Mouse (Mus musculus): ENCODE measurements around the gene Hist1h2ac.
"Not testable (repeated sequence)": the region's sequence is repeated elsewhere in the genome, so short reads cannot be mapped to it uniquely, and the experiment has no call there.

Gene Hist1h2ac

DNA sequence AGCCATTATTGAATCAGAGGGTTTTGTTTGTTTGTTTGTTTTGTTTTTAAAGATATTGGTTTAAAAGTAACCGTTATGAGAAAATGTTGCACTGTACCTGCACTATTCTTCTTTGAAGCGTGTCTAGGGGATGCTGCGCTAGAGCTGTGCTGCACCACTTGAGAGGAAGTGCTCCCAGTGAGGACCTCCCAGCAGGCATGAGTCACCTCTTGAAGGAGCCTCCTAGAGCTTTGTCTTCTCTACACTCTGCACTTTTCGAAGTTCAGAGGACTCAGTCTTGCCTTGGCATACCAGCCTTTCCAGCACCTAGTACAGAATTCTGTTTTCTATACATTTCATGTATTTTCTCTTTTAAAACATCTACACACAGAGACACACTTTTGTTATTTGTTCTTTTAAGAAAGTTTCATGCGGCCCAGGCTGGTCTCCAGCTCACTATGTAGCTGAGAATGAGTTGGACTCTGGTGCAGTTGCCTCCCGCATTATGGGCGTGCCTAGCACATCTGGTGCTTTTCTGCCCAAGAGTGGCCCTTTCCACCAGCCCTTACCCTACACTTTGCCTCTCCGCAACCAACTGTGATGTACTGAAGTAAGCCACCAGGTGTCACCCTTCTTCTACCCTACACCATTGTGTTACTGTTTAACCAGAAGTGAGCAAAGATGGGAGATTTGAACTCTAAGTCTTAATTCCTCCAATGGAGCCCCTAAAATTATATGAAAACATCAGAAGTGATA is 17.2 kb upstream of the Hist1h2ac start:
- peak; percentile 58 for DNase-seq (ENCODE audit: low read depth, low spot score)

DNA sequence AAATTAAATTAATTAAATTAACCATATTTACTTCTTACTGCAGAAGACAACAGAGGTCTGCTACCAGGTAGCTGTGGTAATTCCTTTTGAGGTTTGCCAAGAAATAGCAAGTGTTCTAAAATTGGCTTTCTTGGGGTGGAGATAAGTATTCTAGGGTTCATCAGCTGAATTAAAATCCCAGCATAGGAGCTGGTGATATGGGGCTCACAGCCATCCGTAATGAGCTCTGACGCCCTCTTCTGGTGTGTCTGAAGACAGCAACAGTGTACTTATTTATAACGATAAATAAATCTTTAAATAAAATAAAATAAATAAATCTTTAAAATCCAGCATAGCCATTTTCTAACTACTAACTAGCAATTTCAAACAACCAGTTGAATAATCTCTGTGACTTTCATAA is 16.0 kb upstream of the Hist1h2ac start:
- DNase-seq (ENCODE audit: low read depth, low spot score): no peak

DNA sequence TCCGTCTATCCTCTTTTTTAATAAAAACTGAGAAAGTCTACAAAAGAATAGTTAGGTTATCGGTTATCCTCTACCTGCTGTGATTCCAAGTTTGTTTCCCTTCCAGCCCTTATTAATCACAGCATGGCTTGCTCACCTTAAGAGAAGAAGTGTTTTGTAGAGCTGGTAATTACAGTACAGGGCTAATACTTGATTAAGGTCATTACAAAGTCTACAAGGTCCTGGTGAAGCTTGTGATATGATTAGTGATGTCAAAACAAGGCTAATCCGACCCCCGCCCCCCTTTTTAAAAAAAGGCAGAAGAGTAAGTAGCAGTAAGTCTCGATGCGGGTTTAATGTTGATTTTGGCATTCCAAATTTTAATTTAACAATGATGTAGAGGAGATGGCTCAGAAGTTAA is 15.2 kb upstream of the Hist1h2ac start:
- no peak for DNase-seq (ENCODE audit: low read depth, low spot score)

DNA sequence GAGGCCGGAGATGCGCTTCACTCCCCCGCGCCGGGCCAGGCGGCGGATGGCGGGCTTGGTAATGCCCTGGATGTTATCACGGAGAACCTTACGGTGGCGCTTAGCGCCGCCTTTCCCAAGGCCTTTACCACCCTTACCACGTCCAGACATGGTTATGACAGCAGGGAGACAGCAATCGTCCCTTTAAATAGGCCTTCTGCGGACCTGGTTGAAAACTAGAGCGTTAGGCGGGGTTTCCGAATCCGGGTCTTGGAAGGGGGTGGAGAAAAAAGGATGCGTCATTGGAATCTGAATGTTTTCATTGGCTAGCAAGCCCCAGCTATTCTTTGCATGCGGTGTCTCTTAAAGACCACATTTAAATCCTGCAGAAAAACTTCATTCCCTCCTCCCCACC is 14.5 kb upstream of the Hist1h2ac start, which contains the start of gene Hist1h4c:
Gene Hist1h4c, minus strand, starts transcription at position 155 of the 394 bp plus-strand sequence.
- peak; percentile 99 for DNase-seq (ENCODE audit: low read depth, low spot score)

DNA sequence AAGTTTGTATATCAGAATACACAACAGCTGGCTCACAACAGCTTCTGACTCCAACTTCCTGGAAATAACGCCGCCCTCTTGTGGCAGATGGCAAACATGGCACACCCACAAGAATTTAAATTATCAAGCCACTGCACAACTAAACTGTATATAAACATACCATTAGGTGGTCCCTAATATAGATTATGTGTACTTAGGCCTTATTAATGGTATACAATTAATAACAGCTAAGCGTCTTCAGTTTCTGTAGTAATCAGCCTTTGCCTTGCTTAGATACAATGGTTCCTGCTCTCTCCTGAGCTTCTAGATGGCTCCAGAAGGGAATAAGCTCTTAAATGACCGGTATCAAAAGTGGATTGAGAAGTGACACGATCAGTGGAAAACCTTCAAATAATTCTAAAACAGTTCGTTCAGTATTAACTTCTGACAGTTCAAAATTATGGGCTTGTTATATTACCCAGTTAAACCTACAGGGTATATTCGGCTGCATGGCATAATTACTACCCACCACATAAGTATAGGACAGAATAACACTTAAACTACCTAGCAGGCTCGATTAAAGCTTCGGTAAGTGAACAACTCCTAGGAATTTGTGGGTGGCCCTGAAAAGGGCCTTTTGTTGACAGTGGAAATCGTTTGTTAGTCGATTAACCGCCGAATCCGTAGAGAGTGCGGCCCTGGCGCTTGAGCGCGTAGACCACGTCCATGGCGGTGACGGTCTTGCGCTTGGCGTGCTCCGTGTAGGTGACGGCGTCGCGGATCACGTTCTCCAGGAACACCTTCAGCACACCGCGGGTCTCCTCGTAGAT is 13.9 kb upstream of the Hist1h2ac start:
- DNase-seq (ENCODE audit: low read depth, low spot score): no peak

DNA sequence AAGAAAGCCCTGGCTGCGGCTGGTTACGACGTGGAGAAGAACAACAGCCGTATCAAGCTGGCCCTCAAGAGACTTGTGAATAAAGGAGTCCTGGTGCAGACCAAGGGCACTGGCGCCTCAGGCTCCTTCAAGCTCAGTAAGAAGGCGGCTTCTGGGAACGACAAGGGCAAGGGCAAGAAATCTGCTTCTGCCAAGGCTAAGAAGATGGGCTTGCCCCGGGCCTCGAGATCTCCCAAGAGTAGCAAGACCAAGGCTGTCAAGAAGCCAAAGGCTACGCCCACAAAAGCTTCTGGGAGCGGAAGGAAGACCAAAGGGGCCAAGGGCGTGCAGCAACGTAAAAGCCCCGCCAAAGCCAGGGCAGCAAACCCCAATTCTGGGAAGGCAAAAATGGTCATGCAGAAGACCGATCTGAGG is 12.3 kb upstream of the Hist1h2ac start:
- DNase-seq (ENCODE audit: low read depth, low spot score): no peak

DNA sequence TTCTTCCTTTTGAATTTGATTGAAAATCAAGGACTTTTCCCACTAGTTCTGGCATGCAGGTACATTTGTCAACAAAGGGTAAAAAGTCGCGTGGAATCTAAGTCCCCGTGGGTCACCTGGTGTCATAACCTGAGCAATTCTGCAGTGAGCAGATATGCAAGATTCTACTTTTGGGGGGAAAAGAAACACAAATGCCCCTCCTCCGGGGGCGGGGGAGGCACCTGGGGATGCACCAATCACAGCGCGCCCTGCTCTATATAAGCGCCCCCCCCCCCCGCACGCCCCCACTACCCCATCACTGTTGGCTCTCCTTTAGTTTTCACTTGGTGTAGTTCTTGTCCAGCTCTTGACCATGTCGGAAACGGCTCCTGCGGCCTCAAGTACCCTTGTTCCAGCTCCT is 11.8 kb upstream of the Hist1h2ac start, which contains the start of gene Hist1h1t:
Gene Hist1h1t, plus strand, starts transcription at position 301 of the 400 bp plus-strand sequence.
- no peak for DNase-seq (ENCODE audit: low read depth, low spot score)

DNA sequence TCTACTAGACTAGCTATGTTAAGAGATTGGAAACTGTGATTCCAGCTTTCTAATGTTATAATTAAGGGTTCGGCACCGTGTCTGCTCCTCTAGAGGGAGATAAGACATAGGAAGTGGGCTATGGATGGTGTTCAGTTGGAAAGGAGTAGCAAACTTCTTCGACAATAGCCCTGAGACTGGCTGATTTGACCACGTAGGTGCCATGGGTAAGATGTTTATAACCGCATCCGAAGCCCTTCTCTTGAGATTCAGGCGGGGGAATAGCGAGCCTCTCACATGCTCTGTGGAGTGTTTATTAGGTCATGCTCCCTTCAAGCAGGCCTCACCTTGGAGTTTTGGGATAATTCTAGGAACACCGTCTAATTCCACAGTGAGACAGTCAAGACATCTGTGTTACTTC is 11.2 kb upstream of the Hist1h2ac start:
- no peak for DNase-seq (ENCODE audit: low read depth, low spot score)

DNA sequence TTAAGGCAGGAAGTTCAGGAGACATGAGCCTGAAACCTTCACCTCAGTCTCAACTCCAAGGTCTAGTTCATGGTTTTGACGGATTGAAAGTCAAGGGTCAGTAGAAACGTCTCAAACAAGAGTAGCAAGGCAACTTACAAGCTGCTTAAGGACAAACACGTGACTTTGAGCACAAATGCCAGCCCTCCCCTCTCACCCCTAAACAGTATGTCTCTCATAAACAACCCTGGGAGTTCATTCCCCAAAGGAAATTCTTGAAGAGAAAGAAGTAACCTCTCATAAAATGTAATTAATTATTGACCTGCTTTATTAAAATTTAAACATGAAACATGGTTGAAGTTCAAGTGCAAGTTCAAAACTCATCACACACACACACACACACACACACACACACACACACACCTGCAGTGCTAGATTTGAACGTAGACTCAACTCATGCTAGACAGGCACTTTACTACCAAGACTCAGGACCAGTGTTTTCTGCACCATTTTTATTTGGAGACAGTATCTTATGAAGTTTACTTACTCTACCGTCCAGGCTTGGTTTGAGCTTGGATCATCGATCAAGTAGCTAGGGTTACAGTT is 10.2 kb upstream of the Hist1h2ac start:
- DNase-seq (ENCODE audit: low read depth, low spot score): no peak

DNA sequence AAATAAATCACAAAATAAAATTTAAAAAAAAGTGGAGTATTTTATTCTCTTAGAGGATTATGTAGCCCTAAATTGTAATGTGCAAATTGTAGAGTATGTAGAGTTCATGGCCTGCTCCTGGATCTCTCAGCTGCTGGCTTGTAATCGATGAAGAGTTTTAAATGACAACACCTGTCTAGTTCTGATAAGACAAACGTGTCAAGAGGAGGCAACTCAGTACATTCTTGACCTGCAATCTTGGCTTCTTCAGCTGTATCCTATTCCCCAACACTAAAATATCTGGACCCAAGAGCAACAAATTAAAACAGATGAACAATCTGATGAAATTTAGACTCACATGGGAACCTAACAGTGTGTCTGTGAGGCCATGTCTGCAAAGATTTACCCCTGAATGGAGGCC is 5.7 kb upstream of the Hist1h2ac start:
- no peak for DNase-seq (ENCODE audit: low read depth, low spot score)

DNA sequence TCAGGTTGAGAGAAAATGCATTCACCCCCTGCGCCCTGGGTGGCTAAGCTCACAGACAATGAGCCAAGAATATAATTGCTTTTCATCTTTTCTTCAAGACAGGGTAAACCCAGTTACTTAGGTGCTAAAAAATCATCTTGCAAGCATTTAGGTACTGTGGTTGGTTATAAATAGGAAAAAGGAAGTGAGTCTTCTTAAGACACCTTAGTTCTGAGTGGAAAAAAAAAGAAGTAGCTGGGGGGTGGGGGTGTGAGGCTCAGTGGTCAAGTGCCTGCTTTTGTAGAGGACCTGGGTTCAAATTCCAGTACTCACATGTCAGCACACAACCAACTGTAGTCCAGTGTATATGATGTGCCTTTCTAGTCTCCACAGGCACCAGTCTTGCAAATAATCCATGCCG is 5.2 kb upstream of the Hist1h2ac start:
- DNase-seq (ENCODE audit: low read depth, low spot score): no peak

DNA sequence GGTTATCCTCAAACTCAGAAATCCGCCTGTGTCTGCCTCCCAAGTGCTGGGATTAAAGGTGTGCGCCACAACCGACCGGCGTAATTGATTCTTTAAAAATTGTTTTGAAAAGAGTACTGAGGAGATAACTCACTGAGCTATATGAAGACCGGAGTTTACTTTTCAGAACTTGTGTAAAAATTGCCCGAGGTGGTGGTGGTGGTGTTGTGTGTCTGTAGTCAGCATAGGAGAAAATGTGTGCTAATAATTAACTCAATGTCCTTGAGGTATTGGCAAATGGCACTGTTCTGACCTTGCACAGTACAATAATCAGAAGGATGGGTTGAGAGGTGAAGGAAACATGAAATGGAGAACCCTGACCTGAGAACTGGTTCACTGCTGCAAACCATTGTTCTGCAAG is 4.2 kb upstream of the Hist1h2ac start:
- no peak for DNase-seq (ENCODE audit: low read depth, low spot score)

DNA sequence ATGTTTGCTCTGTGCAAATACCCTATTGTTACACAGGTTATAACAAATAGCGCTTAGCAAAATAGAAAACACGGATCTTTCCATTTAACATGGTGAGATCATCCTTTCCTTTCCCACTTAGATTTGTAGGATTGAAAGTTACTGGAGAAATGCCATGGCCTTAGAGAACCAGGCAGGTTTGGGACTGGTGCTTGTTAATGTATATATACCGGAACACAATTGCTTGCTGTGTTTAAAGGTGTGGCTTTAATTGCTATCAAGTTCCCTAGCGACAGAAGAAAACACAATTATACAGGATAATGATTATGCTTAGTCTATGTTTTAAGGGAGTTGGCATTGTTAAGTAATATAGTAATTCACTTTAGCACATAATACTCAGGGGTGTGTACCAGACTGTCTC is 3.4 kb upstream of the Hist1h2ac start:
- no peak for DNase-seq (ENCODE audit: low read depth, low spot score)

DNA sequence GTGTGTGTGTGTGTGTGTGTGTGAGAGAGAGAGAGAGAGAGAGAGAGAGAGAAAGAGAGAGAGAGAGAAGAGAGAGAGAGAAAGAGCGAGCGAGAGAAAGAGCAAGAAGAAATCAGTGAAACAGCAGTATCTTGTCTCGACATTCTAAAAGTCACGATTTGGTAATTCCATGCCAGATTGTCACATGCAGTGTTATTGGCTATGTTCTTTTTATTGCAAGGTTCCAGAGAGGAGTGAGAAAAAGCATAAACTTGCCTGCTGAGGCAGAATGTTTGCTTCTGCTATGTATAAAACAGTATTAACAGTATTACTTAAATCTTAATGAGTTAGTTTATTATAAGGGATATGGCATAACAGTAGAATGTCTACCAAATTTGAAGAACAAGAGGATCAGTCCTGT is 2.2 kb upstream of the Hist1h2ac start:
- DNase-seq (ENCODE audit: low read depth, low spot score): no peak

DNA sequence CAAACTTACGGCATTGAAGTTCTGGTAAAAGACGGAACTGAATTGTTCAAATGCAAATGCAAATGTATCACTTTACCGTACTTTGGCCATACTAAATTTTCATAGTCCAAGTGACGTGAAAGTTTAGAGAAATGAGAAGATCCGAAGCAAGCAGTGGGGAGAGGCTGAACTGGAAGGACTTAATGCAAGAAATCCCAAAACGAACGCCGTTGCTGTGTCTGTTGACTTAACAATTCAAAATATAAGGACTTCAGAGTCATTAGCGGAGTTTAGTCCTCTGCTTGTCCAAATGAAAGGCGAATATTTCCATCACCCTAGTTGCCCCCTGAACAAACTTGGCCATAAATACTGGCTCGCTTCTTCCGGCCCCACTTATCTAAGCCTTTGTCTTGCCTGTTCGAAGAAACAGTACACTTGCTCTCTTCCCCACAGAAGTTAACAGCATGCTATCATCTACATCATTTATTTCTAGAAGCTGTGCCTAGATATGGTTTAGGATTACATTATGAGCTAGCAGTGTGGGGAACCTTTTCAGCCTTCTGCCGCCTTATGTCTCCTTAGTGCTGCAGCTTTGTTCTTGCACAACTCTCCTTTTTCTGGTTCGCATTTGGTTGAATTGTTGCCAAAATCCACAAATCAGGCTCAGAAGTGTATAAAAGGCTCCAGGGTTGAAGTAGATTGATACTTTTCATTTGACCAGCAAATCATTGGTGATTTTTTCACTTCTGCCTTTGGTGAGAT is 1.5 kb upstream of the Hist1h2ac start:
- DNase-seq (ENCODE audit: low read depth, low spot score): no peak

DNA sequence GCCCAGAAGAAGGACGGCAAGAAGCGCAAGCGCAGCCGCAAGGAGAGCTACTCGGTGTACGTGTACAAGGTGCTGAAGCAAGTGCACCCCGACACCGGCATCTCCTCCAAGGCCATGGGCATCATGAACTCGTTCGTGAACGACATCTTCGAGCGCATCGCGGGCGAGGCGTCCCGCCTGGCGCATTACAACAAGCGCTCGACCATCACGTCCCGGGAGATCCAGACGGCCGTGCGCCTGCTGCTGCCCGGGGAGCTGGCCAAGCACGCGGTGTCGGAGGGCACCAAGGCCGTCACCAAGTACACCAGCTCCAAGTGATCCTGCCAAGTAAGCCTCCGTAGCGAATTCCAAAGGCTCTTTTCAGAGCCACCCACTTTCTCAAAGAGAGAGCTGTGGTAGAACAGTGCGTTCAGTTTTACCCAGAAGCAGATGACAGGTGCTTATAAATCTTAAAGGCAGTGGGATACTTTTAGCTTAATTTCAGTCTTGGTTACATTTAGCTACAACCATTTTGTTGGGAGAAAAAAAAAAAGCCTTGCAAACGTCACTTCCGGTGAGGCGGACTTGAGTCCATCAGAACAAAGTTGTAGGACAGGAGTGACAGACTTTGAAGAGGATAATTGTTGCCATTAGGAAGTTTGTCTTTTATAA is 672 bp upstream of the Hist1h2ac start:
- peak; percentile 80 for DNase-seq (ENCODE audit: low read depth, low spot score)

DNA sequence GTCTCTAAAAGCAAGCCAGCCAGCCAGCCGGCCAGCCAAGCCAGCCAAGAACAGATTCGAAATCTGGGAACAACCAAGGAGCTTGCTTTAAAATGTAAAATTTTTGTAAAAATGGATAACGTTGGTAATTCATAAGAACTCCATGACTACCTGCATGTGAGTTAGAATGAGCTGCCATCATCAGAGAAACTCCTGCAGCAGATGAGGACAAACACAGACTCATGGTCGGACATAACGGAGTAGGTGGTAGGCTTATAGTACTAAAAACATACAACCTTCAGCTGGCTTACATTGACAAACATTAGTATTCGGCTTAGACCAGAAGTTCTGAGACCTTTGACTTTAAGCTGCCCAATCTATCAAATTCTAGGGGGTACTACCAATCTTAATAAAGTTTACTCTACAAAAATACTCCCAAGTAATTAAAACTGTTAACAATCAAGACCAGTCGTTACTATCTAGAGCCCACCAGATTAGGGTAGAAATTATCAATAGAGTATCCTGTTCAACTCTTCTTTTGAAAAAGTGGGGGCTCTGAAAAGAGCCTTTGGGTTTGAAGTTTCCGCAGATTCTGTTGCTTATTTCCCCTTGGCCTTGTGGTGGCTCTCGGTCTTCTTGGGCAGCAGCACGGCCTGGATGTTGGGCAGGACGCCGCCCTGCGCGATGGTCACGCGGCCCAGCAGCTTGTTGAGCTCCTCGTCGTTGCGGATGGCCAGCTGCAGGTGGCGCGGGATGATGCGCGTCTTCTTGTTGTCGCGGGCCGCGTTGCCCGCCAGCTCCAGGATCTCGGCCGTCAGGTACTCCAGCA is 597 bp downstream of the Hist1h2ac start:
- not testable (repeated sequence) for DNase-seq (ENCODE audit: low read depth, low spot score)

DNA sequence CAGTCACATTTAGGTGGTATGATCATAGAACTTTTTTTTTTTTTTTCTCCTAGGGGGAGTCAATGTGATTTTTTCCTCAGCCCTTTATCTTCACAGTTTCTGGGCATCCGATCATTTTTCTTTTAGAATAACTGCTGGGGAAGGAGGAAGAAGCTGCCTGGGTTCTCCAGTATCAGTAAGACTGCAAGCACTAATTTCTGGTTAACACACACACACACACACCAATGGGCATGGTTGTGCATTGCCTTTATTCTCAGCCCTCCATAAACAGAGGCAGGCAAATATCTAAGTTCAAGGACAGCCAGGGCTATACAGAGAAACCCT is 1.2 kb downstream of the Hist1h2ac start:
- no peak for DNase-seq (ENCODE audit: low read depth, low spot score)

DNA sequence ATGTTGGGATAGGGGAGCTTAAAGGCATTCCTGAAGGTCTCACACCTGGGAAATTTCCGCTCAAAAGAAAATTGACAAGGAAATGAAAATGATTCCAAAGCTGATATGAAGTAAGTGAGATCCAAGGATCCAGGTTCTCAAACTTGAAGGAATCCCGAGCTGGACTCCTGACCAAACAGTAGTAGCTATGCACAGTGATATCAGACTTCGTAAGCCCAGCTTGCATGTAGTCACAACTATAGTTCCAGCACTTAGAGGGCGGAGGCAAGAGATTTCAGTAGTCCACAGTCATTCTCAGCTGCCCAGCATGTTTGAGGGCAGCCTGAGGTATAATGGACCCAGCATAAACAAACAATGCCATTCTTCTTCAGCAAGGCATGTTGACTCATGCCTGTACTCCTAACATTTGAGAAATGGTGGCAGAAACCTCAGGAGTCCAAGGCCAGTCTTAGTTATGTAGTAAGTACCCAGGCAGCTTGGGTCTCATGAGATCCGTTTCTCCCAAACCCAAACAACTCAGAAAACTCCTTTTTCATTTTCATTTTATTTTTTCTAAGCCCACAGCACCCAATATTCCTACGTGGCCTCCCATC is 1.7 kb downstream of the Hist1h2ac start:
- no peak for DNase-seq (ENCODE audit: low read depth, low spot score)

DNA sequence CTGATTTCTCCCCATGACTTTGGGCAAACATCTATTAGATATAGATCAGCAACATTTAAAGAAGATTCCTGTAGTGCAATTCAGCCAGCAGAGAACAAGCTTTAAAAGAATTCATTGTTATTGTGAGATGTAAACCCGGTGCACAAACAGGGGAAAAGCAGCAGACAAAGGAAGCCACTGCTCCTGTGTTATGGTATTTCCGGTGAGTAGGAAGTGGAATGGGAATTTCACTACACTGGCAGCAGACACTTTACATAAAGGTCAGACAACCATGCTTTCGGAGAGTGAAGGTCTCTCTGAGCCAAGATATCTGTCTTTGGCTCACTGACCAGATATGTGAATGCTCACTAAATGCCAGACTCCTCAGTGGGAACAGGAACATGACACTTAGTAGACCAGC is 21.2 kb downstream of the Hist1h2ac start:
- no peak for DNase-seq (ENCODE audit: low read depth, low spot score)

Data from telencephalon, adult 2 months (tissue).